Mouse (Mus musculus): Measurements from ENCODE around the gene Eif3k.

- TF ChIP-seq CTCF (IDR thresholded peaks at IDR 0.05; ENCODE audit: control insufficient read depth, insufficient read depth, insufficient read length) (no peak), FOSL1 (IDR thresholded peaks at IDR 0.05; ENCODE audit: insufficient read depth, low read length, poor library complexity, severe bottlenecking) (no peak), MYOD1 (IDR thresholded peaks at IDR 0.05; ENCODE audit: control insufficient read depth, insufficient read length, low read depth) (no peak)
These were observed 33.3 kb upstream of the Eif3k start for GRCm38 (mm10) chr7:29014984-29015383.

Data from C2C12 (cell line).